Mouse (Mus musculus): ENCODE measurements around the gene Isca1.

GRCm38 (mm10) chr13:59733936-59734335 is 35.7 kb downstream of the Isca1 start:
- no peak for TF ChIP-seq EP300 (IDR thresholded peaks at IDR 0.05; ENCODE audit: low read depth)
- no peak for TF ChIP-seq CTCF (IDR thresholded peaks at IDR 0.05; ENCODE audit: low read depth)

Data from liver, embryonic 14.5 days (tissue).